Mouse (Mus musculus) lung, postnatal 25 days (tissue): Measurements from ENCODE around the gene Capn5.

Experiments
- DNase-seq: peaks from one replicate; pipeline ENCODE4 v3.0.0; 2022; ENCODE audit warnings: low spot score

Capn5 gene

DNA sequence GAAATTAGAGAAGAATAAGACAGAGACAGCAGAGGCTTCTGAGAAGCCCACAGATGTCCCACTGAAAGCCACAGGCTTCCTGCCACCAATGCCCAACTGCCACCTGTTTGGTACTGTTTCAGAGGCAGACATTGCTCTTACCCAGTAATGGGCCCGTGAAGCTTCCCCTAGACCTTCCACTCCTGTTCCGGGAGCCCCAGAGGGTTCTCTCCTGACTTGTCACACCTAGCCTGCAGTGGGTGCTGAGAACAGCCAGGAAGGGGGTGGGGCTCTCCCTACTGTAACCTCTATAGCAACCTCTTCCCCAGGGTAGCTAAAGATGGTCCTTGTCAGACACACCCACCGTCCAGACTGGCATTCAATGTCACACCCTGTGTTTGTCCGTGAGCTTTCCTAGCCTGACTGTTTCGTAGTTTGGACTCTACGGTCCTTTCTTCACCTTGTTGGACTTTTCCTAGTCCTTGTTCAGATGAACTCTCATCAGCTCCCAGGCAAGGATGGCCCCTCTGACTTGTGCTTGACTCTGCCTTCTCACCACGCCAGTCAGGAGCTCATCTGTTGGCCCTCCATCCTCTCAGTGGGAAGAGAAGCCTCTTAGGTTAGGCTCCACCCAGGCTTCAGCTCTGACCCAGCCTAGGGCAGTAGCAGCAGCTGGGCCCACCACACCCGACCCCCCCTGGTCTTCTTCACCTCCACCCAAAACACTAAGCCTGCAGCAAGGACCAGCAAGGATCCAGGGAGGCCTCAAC, 1.6 kb downstream of the Capn5 start:
- DNase-seq = no peak

DNA sequence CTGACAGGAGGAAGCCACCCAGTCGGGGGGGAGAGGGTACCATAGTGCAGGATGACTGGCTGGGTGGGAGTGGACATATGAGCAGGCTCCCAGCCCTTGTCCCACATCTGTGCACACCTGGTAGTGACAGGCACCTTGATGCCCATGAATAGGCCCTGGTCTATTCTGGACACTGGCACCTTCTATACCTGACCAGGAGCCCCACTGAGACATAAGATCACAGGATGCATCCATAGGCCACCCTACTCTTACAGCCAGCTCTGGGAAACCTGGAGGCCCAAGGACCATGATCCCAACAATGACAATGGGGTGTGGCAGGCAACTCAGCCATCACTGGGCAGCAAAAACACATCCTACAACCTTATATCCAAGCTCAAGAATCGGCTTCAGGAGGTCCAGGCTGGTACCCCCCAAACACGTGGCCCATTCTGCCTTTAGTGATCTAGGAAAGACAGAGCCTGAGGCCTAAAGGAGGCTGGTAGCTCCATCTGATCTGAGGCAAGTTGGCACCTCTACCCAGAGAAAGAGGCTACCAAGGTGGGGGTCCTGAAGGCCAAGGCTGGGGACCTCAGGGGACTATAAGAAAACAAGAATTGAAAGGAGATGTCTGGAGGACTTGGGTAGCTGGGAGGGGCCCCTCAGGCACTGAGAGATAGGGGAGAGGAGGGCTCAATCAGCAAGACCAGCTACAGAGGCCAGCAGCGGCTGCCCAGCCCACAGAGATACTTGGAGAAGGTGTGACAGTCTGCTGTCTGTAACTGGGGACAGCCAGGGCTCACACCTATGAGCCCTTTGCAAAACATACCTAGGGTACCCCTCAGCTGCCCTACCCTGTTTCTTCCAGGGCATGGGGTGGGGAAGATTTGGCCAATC, 3.0 kb downstream of the Capn5 start:
- DNase-seq = no peak

DNA sequence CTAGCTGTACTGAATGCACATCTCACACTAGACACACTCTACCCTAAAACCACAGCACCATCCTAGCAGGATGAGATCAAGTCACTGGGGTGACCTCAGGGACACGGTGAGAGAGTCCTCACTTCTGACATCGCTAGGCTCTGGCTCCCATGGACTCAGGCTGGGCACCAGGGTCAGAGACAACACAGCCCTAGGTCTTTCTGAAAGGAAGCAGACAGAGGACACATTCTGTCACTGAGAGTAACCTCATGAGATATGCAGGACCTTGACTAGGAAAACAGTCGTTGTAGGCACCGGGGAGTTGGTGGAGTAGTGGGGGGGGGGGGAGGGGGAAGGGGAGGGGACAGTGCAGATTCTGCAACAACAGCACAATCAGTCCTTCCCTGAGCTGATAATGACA, 4.7 kb downstream of the Capn5 start:
- DNase-seq = no peak

GRCm38 (mm10) chr7:98172661-98173060, 5.4 kb downstream of the Capn5 start:
- DNase-seq = no peak

DNA sequence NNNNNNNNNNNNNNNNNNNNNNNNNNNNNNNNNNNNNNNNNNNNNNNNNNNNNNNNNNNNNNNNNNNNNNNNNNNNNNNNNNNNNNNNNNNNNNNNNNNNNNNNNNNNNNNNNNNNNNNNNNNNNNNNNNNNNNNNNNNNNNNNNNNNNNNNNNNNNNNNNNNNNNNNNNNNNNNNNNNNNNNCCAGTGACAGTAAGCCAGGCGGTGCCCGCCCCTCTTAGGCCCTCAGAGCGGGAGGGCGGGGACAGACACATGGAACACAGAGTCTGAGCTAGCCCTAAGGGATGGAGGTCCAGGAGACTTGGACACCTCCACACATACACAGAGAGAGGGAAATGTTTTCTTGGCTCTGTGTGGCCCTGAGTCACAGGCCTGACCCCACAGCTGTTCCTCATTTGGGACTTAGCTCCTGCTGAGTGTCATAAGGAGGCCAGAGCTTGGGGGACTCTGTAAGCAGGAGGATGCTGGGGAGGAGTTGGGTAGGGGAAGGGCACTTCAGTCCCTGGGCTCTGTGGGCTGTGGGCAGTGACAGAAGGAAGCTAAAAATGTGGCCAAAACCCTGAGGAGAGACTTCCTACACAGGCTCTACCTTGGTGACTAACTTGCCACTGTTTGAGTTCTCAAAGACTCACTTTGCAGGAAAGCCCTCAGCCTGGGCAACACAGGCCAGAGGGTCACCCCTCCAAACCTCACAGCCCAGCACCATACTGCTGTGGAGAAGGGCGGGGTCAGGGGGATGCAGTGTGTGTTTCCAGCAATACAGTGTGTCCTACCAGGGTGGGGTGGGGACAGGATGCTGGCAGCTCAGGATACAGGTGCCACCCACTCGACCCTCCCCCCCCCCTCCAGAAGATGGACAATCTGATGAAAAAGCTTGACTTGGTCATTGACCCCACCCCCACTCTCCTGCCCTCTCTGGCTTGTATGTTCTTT, 6.7 kb downstream of the Capn5 start:
- DNase-seq = peak; percentile 60

- DNase-seq = peak; percentile 46
Observed at GRCm38 (mm10) chr7:98164999-98165528, 13.0 kb downstream of the Capn5 start.

- no peak for DNase-seq
Observed at GRCm38 (mm10) chr7:98164382-98164998, 13.6 kb downstream of the Capn5 start.

GRCm38 (mm10) chr7:98163700-98164099, 14.4 kb downstream of the Capn5 start:
- DNase-seq = peak; percentile 30

DNA sequence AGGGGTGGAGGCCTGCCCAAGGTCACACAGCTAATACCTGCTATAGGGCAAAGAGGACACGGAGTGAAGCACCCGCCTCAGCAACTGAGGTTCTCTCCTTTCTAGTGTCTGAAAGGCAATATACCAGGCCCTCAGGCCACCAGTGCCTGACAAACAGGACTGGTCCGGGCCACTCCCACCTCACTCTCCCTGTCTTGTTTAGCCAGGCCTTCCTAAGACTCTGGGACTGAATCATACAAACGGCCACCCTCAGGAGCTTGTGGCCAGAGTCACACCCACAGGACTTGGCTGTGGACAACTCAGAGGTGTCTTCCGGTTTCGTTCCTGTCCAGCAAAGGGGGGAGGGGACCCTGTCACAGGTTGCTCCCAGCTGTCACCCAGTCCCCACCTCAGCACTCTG, 15.8 kb downstream of the Capn5 start:
- DNase-seq = no peak

DNA sequence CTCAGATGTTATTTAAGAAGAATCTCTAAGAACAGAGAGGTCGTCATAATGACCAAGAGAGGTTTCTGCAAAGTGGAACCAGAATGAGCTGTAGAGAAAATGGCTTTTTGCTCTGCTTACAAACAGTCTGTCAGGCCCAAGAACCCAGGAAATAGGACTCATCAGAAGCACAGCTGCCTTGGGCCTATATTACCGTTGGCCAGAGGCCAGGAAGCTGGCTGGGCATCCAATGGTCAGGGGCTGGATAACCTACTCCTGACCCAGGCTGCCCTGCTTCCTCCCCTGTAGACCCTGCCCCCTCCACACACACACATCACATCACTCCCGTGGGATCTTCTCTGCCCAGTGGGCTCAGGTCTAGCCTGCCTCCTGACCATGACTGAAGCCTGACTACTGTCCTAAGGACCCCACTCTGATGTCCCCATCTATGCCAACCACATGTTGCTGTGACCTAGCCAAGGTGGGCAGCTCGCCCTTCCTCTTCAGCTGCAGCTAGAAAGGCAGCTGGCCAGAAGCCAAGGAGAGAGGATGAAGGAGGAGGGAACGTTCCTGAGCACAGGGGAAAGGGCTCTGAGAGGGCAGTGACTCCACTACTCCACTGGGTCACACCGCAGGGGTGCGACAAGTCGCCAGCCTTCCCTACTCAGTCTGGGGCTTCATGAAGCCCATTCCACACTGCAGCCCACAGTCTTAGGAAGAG, 17.9 kb downstream of the Capn5 start:
- DNase-seq = peak; percentile 37

- peak; percentile 81 for DNase-seq
Observed at GRCm38 (mm10) chr7:98158481-98158880, 19.6 kb downstream of the Capn5 start.

DNA sequence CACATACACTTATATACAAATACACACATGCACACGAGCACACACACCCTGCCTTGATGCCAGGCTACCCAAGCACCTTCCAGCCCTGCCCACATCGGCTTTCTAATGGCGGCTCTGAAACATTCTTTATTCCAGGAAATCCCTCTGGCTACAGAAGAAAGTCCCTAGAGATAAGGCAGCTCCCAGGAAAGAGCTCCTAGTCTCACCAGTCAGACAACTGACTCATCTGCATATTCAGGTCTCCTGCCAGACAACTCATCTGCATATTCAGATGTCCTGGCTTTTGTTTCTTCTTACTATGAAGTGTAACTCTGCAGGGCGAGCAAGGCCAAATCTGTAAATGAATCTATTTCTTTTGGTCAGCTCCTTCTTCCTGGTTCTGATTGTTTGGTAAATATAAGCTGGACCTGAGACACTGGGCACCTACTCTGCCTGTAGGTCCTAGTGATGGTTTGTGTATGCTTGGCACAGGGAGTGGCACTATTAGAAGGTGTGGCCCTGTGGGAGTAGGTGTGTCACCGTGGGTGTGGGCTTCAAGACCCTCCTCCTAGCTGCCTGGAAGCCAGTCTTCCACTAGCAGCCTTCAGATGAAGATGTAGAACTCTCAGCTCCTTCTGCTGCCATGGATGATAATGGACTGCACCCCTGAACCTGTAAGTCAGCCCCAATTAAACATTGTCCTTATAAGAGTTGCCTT, 20.3 kb downstream of the Capn5 start:
- no peak for DNase-seq

DNA sequence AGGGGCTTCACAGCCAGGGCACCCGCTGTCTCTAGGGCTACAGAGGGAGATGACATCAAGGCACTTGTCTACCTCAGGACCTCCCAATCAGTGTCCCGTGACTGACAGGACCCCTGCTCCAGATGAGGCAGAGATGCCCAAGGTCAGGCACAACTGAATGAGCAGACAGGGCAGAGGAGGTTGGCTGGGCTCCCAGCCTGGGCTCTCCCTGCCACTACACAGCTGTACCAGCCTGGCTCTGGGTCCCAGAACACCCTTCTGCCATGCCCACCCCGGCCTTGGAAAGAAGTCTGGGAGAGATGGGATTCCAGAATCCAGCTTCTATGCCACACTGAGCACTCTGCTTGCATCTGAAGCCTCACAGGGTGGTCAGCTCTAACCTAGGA, 21.8 kb downstream of the Capn5 start:
- DNase-seq = no peak

- DNase-seq = peak; percentile 78
Observed at GRCm38 (mm10) chr7:98155546-98156279, 22.4 kb downstream of the Capn5 start.

- DNase-seq = no peak
Observed at GRCm38 (mm10) chr7:98153892-98154291, 24.2 kb downstream of the Capn5 start.

GRCm38 (mm10) chr7:98153345-98153744, 24.7 kb downstream of the Capn5 start:
- DNase-seq = no peak

- no peak for DNase-seq
Observed at GRCm38 (mm10) chr7:98152400-98152799, 25.7 kb downstream of the Capn5 start.

GRCm38 (mm10) chr7:98150525-98150924, 27.5 kb downstream of the Capn5 start:
- no peak for DNase-seq

GRCm38 (mm10) chr7:98149802-98150201, 28.3 kb downstream of the Capn5 start:
- no peak for DNase-seq
